Mouse (Mus musculus) ZHBTc4 (cell line): Measurements from ENCODE around the gene Dohh.
A peak's percentile ranks its signal among the peaks of the same experiment; 100 is the strongest.

Experiments used
- DNase-seq: peaks from one replicate; pipeline ENCODE4 v3.0.0-alpha.2; 2011; ENCODE audit warnings: low read depth, low spot score

Gene Dohh

DNA sequence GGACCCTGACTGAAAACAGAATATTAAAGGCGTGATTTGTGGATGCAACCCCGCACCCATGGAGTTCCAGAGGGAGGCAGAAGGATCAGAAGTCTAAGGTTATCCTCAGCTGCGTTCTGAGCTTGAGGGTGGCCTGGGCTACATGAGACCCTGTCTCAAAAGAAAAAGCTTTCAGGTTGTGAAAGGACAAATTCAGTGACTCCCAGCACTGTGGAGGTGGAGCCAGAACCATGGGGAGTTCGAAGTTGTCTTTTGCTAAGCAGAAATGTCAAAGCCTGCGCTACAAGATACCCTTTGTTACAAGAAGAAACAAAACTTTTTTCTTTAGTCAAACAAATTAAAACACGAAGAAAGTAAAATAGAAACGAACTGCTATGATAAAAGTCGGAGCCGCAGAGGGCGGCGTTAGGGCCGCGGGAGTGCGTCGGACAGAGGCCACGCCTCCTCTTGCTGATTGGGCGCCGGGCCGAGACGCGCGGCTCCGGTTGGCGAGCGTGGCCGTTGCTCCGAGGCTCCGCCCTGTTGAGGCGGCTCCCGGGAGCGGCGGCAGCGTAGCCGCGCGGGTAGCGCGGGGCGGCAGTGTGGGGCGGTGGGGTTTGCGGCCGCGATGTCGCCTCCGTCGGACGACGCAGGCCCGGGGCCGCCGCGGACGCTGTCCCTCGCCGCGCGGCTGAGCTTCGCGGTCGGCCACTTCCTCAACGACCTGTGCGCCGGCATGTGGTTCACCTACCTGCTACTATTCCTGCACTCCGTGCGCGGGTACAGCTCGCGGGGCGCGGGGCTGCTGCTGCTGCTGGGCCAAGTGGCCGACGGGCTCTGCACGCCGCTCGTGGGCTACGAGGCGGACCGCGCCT, 27.0 kb upstream of the Dohh start, which contains the start of gene Mfsd12:
TSS of gene Mfsd12 (plus strand) at position 501 of the 854 bp plus-strand sequence.
- DNase-seq, result peak; percentile 94

DNA sequence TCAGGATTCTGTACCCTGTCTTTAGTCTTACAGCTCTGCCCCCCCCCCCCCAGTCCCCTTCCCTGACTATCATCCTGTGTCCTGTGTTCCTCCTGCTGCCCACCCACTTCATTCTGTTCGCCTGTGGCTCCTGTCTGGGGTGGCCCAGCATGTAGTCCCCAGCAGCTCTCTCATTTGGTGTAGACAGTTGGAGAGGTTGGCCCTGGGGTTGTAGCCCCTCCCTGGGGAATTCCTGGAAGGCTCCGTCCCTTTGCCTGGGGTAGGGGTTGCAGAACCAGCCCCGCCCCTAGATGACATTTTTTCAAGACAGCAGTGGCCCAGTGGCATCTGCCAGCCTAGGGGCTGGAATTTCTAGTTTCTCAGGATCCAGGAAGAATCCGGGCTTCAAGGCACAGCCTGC, 26.0 kb upstream of the Dohh start:
- peak; percentile 82 for DNase-seq

DNA sequence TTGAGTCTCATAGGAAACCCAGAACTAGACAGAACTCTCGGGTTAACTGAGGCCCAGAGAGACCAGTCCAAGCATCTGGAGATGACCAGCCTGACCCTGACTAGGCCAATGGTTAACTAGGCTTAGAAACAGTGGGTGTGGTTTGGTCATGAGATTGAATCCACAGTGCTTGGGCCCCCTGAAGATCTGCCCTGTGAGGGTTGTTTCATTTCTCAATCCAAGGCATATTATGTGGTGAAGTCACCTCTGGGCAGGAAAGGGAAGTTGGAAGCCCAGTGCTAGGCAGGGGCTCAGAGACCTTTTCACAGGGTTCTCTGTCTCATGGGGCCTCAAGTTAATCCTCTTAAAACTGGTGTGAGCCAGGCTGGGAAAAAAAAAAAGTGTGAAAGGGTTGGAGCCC, 25.4 kb upstream of the Dohh start:
- DNase-seq, result no peak

DNA sequence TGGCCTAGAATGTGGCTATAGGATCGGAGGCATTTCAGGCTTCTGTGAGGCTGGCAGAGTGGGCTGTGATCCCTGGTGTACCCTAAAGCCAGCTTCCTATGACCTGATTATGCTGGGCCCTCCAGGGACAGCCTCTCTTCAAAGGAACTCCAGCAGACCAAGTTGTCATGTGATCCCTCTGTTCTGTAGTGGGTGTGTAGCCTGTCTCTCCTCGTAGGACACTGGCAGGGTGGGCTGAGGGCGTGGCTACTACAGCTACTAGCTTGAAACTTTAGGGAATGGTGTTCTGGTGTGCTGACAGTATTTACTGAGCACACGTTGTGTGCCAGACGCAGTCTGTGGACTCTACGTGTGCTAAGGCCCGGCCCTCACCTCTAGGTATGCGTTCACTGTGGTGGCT, 23.5 kb upstream of the Dohh start:
- peak; percentile 74 for DNase-seq

DNA sequence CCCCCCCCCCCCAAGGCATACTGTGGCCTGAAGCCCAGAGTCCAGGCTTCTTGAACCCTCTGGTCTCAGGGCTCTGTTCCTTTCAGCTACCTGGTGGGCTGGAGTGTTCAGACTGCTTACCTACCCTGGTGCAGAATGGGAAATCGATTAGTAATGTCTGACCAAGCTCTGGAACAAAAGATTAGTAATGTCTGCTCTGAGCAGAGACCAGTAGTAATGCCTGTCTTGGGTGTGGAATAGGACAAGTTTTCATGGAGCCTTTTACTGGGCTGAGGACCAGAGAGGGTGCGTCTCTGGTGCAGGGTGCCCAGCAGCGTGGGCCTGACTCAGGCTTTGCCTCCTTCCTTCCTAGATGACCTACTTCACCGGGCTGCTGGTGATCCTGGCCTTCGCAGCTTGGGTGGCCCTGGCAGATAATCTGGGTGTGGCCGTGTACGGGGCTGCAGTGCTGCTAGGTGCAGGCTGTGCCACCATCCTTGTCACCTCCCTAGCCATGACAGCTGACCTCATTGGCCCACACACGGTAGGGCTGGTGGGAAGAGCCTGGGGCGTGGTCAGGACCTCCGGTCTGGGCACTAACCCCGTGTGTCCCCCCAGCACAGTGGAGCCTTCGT, 21.8 kb upstream of the Dohh start:
- DNase-seq, result peak; percentile 79

DNA sequence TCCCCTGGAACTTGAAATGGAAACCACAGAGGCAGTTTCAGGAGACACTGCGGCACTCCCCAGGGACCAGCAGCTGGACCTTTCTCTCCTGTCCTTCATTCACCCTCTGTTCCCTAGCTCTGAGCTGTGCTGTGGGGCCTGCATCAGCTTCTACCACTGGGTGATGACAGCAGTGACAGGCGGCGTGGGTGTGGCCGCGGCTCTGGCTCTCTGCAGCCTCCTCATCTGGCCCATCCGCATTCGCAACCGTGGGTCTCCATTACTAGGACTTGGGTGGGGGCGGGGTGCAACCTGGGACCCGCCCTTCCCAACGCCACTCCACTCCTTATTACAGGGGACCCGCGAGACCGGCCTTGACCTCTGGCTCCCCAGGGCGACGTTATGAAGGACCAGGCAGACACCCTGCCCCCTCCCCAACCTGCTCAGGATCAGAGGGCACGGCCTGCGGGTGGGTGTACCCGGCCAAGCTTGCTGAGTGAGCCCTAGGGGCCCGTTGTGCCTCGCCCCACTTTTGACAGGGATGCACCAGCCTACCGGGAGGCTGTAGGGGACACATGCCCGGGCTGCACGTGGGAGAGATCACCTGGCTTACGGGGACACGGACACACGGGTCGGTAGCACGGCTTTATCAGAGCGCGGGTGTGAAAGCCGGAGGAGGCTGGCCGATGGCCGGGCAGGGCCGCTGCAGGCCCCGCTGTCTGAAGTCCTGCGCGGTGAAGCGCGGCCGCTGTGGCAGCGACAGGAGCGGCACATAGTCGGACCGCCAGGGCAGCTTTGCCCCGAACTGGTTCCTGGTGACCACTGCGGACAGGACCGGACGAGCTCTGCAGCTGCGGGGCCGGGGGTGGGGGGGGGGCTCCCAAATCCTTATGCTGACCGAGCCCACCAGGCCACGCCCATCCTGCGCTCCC, 20.5 kb upstream of the Dohh start:
- peak; percentile 59 for DNase-seq

DNA sequence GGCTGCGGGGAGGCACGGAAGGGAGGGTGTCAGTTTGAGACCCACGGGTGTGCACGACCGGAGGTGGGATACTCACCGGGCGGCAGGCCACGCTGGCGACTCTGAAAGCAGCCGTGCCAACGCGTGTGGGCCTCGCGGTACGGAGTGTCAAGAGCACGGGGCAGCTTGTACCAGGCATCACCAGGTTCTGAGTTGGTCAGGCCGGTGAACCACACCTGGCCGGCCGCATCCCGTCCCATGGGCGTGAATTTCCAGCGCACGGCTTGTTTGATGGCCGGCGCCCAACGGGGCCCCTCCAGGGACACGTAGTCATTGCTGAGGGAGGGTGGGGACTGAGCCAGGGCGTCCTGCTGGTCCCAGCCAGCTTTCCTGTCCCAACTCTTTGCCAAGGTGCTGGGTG, 19.6 kb upstream of the Dohh start:
- DNase-seq, result no peak

DNA sequence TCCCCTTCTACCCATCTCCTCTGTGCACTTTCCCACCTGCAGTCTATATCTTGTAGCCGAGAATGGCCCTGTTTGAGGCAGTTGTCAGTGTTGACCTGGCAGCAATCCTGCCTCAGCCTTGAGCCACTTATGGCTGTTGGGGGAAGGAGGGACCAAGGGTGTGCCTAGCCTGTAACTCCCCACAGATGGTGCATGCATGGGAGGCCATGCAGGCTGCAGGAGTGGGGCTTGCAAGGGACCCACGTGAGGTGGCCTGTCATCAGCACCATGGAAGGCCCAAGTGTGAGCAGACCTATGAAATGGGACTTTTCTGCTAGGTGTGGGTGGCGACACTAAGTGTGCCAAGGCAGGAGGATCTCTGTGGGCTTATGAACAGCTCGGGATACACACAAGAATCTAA, 19.2 kb upstream of the Dohh start:
- no peak for DNase-seq

DNA sequence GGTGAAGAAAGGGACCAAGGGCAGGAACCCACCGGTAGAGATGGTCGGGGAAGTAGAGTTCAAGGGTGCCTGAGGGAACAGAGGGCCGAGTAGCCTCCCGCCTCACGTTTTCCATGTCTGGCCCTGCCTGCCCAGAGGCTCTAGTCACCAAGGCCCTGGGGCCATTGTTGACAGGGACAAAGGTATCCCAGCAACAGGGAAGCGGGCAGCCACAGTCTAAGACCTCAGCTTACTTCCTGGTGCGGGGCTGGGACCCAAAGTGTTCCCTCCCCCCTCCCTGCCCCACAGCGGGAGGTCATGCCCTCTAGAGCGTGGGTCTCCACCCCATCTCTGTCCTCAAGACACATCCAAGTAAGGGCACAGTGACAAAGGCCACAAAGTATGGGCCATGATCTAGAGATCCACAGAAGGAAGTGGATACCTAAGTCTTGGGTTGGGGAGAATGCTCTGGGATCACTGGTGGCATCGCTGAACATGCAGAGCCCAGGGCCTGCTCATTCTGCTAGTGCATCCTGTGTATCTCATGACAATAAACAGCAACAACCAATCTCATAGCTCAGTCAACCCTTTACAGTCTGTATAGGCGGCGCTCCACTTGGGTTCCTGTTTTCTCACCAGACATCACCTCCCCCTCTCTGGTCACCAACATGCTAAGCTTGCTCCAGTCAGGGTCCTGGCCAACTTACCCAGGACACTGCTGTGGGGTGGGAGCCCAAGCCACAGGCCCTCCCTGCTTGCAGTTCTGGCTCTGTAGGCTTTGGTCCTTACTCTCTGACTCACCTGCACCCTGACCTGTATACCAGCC, 18.4 kb upstream of the Dohh start, which contains the start of gene 4930404N11Rik:
TSS of gene 4930404N11Rik (minus strand) at position 145 of the 805 bp plus-strand sequence.
- DNase-seq, result peak; percentile 91

DNA sequence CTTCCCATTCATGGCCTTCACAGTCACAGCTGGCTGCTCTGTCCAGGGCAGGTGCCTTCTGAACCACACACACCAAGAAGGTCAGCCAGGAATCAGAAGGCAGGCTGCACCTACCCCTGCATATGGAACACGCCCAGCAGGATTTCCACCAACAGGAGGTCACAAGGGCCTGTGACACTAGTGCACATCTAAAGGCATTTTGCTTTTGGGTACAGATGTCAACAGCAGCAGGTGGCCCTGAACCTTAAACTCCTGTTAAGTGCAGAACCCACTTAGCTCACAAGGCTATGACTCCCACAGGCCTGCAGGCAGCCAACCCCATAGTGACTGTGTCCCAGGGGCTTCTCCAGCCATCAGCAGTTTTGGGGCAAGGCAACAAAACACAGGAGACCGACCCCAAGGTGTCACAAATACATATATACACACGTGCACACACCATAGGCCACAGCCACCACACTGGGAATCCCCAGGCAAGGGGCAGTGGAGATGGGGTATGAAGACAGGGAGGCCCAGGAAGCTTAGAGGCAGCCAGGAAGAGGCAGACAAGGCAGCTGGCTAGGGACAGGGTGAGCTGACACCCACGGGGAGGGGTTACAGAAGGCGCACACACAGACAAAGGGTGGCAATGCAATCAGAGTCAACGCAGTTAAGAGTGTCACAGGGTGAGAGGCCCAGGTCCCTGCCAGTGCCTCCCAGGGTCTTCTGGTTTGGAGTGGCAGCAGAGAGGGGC, 17.6 kb upstream of the Dohh start:
- DNase-seq, result no peak

DNA sequence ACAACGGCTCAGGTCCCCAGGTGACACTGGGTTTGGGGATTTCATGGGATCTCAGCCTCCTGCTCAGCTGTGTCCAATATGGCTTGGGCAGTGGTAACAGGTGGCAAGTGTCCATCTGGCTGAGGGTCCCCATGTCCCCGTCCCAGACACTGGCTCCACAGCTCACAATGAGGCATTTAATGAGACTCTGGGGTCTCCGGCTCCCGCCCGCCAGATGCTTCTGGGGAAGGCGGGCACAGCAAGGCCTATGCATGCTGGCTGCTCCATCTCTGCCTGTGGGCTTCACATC, 17.1 kb upstream of the Dohh start:
- DNase-seq, result no peak

DNA sequence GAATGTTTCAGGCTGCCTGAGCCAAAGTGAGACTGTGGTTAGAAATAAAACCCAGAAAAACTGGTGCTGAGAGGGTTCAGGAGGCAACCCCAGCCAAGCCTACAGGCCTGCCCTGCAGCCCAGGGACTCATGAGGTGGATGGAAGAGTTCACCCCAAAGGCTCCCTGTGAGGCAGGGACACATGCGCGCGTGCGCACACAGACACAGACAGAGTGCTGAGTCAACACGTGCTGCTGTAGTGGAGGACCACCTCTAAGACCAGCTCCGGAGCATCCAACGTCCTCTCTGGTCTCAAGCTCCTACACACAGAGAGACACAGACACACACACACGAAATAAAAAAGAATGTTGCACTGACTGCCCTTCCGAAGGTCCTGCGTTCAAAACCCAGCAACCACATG, 8.9 kb upstream of the Dohh start:
- no peak for DNase-seq

DNA sequence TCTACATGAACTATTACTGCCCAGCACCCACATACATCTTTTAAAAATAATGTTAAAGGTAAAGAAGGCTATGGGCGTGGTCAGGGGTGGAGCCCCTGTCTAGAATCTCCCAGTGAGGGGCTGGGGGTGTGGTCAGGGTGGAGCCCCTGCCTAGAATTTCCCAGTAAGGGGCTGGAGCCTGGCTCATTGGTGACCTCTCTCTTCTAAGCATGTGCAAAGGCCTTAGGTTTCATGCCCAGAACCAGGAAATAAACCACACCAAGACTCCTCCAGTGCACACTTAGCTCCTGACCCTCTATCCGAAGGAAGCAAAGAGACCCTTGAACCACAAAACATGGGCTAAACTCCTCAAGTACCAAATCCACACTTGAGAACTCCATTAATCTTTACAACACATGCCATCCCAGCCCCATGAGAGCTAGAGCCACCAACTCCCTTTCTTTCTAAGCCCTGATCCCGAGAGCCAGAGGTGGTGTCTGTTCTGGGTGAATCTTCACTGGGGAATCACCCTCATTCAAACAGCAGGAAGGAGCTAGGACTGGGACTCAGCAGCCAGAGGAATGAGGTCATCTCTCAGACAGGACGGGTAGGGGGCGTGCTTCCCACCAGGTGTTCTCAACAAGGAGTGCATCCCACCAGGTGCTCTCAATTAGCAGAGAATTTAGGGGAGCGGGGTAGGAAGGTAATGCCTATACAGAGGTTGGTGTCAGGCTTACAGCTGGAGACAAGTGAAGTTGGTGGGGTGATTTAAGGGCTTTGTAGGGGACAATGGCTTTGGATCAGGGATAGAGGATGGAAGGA, 7.5 kb upstream of the Dohh start:
- peak; percentile 63 for DNase-seq

DNA sequence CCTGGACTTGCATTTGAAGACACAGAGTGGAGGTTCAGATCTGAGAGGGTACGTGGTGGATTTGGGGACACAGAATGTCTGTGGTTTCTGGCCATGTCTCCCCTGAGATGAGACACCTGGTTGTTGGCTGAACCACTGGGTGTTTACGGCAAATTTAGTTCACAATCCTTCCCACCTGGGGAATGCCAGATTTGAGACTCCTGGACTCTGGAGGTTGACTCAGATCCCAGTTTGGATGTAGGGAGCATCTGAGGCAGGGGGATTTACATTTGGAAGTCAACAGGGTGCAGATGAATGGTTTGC, 6.9 kb upstream of the Dohh start:
- DNase-seq, result no peak

DNA sequence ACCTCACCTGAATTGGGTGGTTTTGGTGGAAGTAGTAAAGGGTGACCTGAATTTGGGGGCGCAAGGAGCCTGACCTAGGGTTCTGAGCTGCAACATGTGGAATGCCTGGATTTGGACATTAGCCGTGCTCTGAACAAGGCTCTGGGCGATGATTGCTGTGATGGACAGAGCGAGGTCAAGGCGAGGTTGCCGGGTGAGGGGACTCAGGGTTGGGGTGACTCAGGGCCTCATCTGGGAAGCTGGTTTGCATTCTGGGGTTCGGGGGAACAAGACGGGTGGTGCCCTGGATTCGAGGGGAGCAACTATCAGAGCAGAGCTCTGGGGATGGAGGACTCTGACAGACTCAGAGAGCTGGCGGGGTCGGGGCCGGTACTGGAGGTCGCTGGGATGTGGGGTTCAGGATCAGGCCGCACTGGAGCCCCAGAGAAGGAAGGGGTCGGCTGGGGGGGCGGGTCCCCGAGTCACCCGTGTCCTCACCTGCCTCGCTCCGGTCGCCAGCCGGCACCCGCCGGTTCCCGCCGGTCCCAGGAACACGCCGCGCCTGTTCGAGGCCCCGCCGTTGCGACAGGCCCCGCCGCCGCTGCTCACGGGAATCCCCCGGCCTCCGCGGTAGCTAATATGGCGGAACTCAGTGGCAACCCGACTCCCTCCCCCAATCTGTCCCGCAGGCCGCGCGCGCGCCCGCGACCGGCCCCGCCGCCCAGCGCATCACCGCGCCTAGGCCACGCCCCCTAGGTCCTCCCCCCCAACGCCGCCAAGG, 6.3 kb upstream of the Dohh start, which contains the start of gene Fzr1:
TSS of gene Fzr1 (minus strand) at position 724 of the 760 bp plus-strand sequence.
- no peak for DNase-seq

DNA sequence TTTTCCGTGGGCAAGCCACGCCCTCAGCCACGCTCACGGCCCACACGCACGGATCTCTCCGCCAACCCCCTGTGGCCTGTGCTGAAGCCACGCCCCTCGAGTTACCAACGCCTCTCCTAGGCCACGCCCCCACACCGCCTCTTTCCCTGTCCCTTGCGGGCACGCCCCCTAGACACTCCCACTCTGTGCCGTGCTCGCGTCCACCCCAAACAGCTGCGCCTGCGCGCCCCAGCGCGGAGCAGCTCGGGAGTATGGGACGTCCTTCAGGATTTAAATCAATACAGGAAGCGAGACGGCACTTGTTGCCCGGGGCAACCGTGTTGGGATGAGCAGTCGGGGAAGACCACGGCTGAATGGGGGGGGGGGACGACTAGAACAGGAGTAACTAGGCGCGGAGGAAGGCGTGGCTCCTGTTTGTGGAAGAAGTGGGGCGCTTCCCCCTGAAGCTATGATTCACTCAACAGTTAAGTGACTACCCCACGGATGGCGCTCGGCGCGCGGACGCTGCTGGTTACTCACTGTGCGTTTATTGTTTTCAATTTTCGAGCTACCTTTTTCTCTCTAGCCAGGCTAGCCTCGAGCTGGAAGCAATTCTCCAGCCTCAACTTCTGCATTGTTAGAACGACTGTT, 5.6 kb upstream of the Dohh start:
- peak; percentile 100 for DNase-seq

DNA sequence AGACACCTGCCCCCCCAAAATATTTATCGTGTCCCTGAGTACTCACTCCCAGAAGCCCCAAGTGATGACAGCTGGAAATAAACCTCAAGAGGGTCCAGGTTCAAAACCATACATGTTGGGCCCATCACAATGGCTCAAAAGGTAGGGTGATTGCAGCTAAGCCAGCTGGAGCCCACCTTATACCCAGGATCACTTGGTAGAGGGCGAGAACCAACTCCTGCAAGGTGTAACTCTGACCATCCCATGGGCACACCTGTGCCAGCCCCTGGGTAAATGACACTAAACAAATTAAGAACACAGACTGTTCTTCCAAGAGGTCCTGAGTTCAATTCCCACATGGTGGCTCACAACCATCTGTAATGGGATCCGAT, 5.1 kb upstream of the Dohh start:
- DNase-seq, result no peak

DNA sequence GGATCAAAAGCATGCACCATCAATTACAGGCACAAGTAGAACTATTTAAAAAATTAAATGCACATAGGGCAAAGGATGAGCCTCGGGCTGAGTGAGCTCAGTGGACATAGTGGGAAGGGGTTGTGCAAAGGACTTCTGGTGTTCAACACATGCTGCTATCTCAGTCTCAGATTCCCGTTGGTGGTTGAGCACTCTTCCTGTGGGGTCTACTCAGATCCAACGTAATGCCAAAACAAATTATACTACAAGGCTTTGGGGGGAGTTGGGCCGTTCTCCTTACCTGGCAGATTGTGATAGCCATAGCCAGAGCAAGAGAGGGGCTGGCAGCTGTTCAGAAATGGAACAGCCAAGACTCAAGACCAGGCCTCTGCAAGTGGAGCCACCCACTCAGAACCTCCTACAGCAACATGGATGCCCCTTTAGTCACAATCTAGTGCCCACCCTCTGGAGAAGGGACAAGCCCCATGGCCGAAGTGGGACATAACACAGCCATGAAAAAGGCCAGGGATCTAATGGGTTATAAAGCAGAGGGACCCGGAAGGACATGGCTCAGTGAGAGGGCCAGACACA, 4.3 kb upstream of the Dohh start:
- DNase-seq, result no peak

DNA sequence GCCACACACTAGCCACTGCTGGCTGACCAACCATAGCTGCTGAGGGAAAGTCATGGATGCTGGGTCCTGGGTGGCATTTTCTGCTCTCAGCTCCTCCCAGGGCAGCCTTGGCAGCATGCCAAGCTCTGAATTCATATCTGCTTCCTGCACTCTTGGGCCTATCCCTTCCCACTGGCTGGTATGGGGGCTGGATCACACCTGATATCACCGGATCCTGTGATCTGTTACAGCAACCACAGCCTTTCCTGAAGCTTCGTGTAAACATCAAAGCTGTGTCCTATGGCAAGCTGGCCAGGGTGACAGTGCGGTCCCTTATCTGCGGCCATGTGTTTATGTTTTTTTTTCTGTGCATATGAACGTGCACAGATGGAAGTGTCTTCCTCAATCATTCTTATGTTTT, 2.2 kb upstream of the Dohh start:
- DNase-seq, result no peak
